Comparison of ENCODE assay signal across 16 mouse cellular contexts in genomic region chr9:122901047-122901446, GRCm38 (mm10).
"Had no signal": no experiment of that assay in that cellular context is flagged by ENCODE, and none has a peak within 500 bp of the region (broad histone marks: within the 10 kb centered on the region; RNA-seq: fewer than 3 reads in every experiment).

No protein-coding gene starts in this region.

- H3K9ac ChIP-seq: kidney, embryonic 15.5 days; liver, embryonic 13.5 days; lung, embryonic 14.5 days had no signal

- H3K4me1 ChIP-seq: liver, embryonic 13.5 days had no signal

- H3K9me3 ChIP-seq: liver, embryonic 13.5 days had no signal

- H3K4me2 ChIP-seq: kidney, embryonic 15.5 days; liver, embryonic 13.5 days; lung, embryonic 14.5 days; midbrain, embryonic 11.5 days had no signal

- H3K4me3 ChIP-seq: kidney, embryonic 15.5 days; left cerebral cortex, adult 2 months; liver, embryonic 13.5 days; megakaryocyte, embryonic 14.5 days had no signal

- H3K36me3 ChIP-seq: liver, embryonic 13.5 days had no signal

- H3K27me3 ChIP-seq: kidney, embryonic 15.5 days had no signal

- DNase-seq: kidney, adult 11 months; kidney, adult 8-10 months; kidney, postnatal 10 days; kidney, postnatal 36 days; layer of hippocampus, postnatal 36 days; liver, embryonic 13.5 days; lung, embryonic 14.5 days; lung, postnatal 10 days; lung, postnatal 36 days; midbrain, embryonic 14.5 days; thymus, adult 18-20 months; thymus, postnatal 36 days had no signal

- H3K27ac ChIP-seq: kidney, embryonic 15.5 days; left cerebral cortex, adult 2 months; liver, embryonic 13.5 days had no signal
